Mouse (Mus musculus) erythroid progenitor cell, adult 5-6 weeks (primary cell): ENCODE measurements around the gene Stbd1. TPM values are rescaled to one million over a fixed set of nuclear protein-coding genes. Genes with fewer than 3 reads are reported as not detected.

ENCODE experiments used
- ATAC-seq: replicated peaks from 2 replicates; pipeline ENCODE4 v1.8.0; 2016; ENCODE audit warnings: moderate number of reproducible peaks, mild to moderate bottlenecking, moderate TSS enrichment, inconsistent platforms; ENCODE audit not compliant: poor library complexity, low FRiP score, severe bottlenecking
- total RNA-seq, 2 experiments: library from RNA; stranded (forward) in 1 of 2; stranded (reverse) in 1 of 2; fragments of 150-400 nt in 1 of 2; fragments of 186-747, 209-891 nt in 1 of 2; gene quantifications; 2 replicates each; pipeline versions ENCODE4 v1.2.3 to v1.2.4; 2015 to 2017; ENCODE audit warnings: low replicate concordance in 2 of 2

Stbd1 gene
- total RNA-seq (2015; ENCODE audit: low replicate concordance) (2.5 TPM in 1 of 2 replicates, not detected in the other), total RNA-seq (2017; ENCODE audit: low replicate concordance) (not detected in 2 replicates)

DNA sequence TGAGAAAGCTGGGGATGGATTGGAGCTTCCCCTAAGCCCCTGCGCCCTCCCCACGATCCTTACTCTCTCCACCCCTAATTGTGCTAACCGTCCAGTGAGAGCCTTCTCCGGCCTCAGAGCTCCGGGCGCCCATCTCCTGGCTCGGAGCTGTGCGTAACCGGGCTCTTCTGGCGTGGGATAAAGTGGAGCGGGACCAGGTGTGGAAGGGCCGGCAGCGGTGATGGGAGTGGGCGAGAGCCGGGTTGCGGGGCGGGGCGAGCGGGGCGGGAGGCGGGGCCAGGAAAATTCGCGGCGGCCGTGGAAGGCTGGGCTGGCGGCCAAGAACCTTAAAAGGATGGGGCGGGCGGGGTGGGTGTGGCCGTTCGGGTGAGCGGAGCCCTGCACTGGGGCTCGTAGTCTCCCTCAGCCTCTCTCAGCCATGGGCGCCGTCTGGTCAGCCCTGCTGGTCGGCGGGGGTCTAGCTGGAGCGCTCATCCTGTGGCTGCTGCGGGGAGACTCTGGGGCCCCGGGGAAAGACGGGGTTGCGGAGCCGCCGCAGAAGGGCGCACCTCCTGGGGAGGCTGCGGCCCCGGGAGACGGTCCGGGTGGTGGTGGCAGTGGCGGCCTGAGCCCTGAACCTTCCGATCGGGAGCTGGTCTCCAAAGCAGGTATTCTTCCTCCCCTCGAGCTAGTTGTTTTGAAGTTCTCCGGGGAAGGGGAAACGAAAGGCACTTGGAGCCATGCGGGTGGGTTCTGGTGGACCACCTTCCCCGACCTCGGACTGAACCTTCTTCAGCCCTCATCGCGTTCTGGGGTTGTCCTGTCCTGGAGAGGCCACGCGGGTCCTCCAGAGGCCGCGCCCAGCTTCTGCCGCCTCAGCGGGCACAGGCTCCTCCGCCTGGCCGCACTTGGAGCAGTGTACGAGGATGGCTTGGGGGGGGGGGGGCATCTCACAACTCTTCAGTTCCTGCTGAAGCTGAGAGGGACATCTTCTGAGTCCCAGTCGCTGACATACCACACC lies at the start of gene Stbd1:
Gene Stbd1, plus strand, starts transcription at position 351 of the 1,000 bp plus-strand sequence.
- ATAC-seq, result 0 out of 2 replicates have a peak, but pooled peaks have one; percentile 39

DNA sequence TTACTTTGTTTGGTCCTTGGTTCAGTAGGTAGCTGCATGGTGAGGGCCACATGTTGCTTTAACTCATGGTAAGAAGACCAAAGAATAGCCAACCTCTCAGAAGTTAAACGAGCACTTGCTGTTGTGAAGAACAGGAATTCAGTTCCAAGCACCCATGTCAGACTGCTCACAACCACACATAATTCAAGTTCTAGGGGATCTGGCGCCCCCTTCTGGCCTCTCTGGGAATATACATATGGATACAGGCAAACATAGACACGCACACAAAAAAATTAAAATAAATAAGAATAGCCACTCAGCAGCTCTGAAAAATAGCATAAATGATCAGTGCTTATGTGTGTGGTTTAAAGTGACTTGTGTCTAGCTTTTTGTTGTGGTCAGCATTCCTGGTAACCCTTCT lies 48.9 kb upstream of the Stbd1 start:
- no peak for ATAC-seq

DNA sequence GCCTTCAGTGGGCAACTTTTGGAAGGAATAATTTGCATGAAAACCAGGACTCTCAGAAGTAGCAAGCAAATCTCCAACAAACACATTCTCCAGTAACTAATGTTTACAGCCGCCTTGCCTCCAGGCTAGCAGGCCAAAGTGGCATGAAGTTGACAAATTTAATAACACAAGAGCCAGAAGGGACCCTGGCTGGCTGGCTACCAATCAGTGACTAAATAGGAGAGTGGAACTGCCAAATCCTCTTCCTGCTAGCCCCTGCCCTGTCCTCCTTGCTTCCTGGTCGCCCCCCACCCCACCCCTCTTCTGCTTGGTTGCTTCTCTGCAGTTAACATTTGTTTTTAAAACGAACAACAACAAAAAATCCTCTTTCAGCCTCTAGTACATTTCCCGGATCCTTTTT lies 48.4 kb upstream of the Stbd1 start:
- ATAC-seq, result no peak

DNA sequence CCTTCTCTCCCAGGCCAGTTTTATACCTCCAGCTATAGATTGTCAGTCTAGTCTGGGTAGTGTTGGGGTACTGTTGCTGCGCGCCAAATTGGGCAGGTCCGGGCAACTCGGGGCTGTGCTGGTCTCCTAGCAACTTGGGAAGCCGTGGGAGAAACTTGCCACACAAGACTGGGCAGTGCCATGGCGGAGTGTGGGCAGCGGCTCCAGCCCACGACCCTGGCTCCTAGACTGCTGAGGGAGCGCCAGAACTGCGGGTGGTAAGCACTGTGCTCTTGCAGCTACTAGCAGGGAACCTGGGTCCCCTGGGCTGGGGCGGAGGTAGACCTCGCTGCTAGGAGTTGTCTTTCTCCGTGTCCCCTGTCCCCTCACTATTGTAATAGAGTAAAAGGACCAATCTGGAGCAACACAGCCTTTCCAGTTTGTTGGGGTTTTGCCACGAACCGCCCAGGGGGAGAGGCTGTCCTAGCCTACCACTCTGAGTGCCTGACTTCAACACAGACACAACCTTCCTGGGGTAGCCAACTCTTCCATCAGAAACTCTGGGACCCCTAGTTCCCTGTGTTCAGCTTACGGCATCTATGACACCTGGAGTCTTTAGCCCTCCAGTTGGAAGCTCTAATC lies 47.8 kb upstream of the Stbd1 start, which contains the start of gene Fam47e:
Gene Fam47e, plus strand, starts transcription at position 179 of the 621 bp plus-strand sequence.
- ATAC-seq, result no peak

DNA sequence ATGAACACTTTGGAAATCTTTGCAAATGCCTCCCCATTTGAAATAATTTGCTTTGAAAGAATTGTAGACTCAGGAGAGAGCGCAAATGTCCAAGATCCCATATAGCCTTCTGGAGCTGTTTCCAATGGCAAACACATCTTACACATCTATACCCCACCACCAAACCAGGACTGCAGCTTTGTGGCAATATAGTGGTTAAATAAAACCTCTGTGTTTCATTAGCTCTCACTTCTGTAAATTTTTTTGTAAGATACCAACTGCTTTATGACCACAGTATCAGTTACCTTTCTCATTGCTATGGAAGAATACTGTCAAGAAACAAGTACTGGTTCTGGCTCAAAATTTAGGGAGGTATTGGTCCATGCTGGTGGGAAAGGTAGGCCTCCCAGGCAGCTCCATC lies 46.9 kb upstream of the Stbd1 start:
- no peak for ATAC-seq

DNA sequence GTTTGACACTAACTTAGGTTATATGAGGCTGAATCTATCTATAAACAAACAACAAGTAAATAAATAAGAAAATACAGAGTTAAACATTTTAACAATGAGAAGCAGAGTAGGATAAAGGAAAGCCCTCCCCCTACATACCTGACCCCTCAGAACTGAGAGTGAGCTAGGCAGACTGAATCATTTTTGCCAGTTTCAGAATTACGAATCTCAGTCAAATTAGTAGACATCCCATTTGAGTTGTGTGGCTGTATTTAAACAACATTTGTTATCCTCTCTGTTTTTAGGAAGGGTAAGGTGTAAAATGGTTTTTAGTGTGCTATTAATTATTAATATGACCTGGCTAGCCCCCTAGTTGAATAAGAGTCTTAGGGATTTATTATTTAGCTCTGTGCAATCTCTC lies 45.3 kb upstream of the Stbd1 start:
- ATAC-seq, result no peak

DNA sequence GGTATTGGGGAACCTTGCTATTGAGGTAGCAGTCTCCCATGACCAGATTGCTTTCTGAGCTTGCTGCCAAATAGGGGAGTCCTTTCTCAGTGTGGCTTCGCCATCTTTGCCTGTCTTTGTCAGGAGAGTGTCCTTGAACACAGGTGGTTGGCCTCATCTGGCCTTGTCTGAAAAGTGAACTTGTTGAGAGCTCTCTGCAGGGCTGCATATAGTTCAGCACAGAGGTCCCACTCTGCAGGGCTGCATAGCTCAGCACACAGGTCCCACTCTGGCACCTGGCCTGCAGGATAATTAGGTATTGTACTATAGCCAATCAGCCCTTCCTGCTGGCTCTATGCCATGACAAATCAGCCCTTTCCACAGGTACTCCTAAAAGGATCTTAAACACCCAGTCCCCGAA lies 42.6 kb upstream of the Stbd1 start:
- no peak for ATAC-seq

DNA sequence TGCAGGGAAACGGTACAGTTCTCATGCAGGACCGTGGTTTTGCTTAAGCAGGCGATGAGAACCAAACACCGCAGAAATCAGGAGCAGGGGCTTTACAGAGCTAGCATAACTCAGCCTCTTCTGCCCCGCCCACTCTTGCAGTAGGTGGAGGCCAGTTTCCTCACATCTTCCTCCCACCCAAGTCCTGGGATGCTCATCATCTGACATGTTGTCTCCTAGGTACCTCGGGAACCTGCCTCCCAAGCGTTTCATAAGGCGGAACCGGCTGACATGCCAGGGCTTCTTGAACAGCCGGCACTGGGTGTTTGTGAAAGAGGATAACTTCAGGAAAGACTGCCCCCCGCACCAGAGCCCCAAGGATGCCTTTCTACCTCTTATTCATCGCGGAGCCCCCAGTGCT lies 40.8 kb upstream of the Stbd1 start:
- no peak for ATAC-seq

DNA sequence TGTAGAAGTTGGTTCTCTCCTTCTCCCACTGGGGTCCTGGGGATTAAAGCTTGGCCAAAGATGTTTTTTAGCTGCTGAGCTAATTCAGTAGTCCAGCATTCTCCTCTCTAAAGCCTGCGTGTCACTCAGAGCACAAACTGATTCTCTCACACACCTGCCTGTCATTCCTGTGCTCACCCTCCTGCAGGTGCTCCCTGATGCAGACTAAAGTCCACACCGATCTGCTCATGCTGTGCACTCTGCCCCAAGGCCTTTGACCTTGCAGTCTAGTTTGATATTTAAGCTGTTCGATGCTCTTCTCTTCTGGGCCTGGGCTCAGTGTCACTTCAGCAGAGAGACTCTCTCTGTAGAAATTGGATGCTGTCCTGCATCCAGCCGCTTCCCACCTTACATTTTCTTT lies 31.6 kb upstream of the Stbd1 start:
- ATAC-seq, result no peak

DNA sequence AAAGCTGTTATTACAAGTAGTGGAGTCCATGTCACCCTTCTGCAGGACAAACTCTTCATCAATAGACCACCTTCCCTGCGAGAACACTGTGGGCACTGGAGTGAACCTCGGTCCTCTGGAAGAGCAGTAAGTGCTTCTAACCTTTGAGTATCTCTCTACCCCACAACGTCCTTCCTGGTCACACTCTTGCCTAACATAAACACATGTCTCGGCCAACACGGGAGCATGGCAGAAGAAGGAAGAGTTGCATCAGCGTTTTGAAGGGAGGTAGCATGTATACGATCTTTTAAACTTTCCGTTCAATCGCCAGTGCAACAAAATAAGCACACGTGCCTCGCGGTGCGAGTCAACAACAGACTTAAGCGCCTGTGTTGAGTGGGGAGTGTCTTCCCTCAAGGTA lies 23.3 kb upstream of the Stbd1 start:
- no peak for ATAC-seq

DNA sequence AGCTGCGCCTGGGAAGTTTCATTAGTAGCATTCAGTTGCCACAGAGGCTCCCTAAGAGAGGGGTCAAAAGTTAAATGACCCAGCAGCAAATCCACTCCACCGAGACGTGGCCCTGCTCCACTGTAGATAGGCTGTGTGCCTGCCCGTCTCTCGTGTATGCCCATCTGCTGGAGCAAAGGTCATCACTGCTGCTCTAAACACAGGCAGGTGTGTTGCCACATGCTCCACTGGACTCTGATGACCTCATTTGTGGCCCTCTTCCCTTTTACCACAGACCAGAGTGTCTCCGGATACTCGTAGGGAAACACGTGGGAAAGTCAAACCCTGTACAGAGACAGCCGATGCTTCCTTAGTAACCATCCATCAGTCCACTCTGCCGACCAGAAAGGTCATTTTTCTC lies 16.9 kb upstream of the Stbd1 start:
- ATAC-seq, result no peak

DNA sequence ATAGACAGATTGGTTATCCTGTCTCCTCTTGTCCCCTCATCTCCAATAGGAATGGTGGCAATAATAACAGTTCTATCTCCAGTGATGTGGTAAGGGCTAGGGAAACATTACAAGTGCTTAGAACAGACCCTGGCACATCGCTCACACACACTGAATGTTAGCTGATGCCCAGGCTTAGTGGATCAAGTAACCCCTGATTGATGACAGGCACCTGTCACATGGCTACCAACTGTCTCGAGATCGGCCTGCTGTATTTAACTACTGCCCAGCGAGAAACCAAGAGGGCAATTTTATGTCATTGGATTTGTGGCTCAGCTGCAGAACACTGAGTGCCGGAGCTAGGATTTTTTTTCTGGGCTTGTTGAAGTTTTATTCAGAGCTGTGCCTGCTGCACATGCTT lies 7.8 kb upstream of the Stbd1 start:
- no peak for ATAC-seq

DNA sequence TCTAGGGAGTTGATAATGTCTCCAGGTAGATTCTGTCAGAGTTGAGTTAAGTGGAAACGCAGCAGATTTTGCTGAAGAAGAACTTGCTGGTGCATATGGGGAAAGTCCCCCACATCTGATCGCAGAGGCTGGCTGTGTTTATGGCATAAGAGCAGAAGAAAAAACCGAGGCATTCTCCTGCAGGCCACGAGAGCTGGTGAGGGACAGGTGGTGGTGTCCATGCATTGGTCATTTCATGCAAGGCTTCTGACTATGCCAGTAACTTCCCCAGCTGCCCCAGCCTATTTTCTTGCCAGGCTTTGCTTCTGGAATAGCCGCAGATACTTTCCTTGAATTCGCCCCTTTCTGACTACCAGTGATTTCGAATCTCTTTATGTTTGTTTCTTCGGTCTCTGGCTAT lies 6.0 kb upstream of the Stbd1 start:
- ATAC-seq, result no peak

DNA sequence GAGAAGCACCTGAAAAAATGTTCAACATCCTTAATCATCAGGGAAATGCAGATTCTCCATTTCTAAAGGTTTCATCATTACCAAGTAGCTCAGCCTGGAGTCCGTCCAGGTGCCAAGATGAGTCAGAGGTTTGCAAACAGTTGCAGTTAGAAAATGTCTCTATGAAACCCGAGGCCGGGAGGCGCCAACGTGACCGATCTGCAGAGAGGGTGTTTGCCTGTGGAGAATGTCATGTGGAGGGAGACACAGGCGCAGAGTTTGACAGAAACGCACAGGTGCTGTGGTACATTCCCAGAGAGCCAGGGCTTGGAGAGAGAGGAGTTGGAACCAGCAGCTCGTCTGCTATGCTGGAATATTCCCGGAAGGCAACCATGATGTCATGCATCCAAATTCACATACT lies 3.8 kb upstream of the Stbd1 start:
- no peak for ATAC-seq

DNA sequence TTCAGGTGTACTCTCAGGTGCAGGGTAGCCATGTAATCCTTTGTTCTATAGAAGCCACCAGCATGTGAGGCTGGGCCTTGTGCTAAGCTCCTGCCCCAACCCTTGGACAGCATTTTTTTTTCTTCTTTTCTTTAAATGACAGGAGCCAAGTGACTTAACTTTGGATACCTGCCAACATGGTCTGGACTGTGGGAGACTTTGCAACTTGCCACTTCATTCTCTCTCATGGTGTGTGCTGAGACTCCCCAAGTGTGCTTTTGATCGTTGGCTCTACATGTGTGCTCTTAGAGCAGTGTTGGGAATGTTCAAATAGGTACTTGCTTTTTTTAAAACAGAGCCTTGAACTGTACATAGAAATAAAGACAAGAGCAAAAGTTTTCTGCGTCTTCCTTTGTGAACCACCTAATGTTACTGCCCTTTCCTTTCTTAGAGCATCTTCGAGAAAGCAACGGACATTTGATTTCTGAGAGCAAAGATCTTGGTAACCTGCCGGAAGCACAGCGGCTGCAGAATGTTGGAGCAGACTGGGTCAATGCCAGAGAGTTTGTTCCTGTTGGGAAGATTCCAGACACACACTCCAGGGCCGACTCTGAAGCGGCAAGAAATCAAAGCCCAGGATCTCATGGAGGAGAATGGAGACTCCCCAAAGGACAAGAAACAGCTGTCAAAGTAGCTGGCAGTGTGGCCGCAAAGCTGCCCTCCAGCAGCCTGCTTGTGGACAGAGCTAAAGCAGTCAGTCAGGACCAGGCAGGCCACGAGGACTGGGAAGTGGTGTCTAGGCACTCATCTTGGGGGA lies 1.8 kb downstream of the Stbd1 start:
- ATAC-seq, result no peak

DNA sequence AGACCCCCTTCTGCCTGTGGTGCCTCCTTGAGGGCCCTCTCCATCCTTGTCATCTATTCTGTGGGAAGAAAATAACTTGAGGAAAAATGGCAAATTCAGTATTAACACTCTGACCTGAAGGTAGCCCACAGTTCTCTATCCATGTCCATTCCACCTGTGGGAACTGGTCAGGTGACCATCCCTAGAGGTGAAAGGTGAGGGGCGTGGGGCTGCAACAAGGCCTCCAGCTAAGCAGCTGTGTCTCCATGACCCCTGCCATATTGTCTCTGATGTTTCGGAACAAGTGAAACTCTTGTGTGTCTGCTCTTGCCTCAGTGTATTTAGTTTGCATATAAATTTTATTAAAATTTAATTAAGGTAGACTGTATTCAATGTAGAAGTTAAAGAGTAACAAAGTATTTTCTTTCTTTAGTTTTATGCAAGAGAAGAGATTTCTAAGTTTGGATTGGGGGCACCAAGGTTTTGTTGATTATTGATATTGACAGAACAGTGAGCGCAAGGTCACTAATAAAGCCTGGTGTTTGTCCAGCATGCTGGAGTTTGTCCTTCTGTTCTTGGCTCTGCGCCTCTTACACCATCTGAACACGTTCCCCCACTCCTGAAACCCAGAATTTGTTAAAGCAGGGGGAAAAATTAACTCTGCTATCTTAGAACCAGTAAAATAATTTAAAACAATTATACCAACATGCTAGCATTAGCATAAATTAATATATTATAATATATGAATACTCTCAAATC lies 4.8 kb downstream of the Stbd1 start:
- no peak for ATAC-seq

DNA sequence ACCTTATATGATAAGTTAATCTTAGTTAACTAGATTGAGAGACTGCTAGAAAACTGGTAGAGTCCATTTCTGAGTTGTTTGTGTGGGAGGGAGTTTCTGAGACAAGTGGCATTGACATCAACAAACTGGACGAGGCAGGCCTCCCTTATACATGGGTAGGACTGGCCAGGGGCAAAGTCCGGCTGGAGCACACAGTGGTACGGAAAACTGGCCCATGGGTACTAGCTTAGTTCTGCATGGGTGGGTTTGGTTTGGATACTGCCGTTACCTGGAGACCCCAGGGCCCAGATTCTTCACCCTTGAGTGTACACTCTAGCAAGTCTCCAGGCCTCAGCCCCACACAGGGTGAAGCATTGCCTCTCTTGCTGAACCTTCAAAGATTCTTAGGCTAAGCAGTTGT lies 9.9 kb downstream of the Stbd1 start:
- no peak for ATAC-seq

DNA sequence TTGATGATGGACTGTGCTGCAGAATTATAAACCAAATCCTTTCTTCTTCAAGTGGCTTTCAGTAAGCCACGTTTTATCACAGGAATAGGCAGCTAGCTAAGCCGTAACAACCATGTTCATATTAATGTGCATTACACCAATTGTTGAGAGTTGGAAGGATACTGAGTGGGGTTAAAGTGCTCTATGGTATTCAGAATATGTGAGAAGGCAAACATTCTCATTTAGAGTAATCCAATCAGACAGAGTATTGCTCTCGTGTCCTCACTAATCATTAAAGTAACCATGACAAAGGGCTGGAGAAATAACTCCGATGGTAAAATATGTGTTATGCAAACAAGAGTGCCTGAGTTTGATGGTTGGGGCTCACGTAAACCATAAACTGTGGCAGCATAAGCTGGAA lies 19.0 kb downstream of the Stbd1 start:
- no peak for ATAC-seq

DNA sequence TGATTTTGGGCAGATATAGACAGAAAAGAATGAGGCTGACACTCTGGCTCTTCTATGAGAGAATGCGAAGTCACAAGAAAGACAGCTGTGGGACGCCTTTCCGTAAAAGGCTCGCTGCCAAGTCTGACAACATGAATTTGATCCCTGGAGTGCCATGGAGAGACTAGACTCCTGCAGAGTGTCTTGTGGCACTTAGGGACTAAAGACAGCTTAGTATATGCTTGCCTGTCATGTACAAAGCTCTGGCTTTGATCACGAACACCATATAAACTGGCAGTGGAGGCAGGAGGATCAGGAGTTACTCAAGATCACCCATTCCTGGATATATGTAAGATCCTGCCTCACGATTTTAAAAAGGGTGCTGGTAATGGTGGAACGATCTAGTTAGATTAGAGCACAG lies 25.1 kb downstream of the Stbd1 start:
- ATAC-seq, result no peak

DNA sequence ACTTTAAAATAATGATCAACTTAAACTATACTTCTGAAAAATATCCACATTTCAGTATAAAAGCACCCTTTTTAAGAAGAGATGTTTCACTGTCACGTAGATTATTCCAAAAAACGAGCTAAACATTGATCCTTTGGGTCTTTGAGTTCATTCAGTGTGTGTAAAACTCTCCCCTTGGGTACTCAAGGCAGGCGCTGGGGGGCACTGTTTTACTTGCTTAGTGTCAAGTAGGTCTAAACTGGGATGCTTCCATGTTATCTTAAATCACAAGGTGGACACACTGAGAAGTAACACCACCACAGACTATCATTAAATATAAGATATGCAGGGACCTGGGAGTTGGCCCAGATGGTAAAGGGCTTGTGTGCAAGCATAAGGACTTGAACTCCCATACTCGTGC lies 30.7 kb downstream of the Stbd1 start:
- no peak for ATAC-seq
